Mouse (Mus musculus) lung, postnatal 0 days (tissue): ENCODE results near the gene Clrn2. TPM values are rescaled to one million over a fixed set of nuclear protein-coding genes. Genes with fewer than 3 reads are reported as not detected.

Source experiments
- ATAC-seq: fragments of 200-750 bp; cut with Nextera tagmentation; 2 replicates; pipeline ENCODE4 v1.8.0; 2017; ENCODE audit warnings: moderate library complexity
- DNase-seq: peaks from one replicate; pipeline ENCODE4 v3.0.0-alpha.2; 2016; ENCODE audit warnings: low spot score
- H3K27ac ChIP-seq: fragments of 300-500 bp; sonication (generic); 2 replicates; pipeline ENCODE4 v1.5.1; 2014; ENCODE audit warnings: antibody characterized with exemption, mild to moderate bottlenecking, low read length, mixed read lengths
- H3K27me3 ChIP-seq: fragments of 300-500 bp; sonication (generic); replicated peaks from 2 replicates; pipeline ENCODE4 v1.6.1; 2014; ENCODE audit warnings: low read length, mixed read lengths; ENCODE audit not compliant: insufficient read depth
- H3K36me3 ChIP-seq: fragments of 300-500 bp; sonication (generic); 2 replicates; pipeline ENCODE4 v1.6.1; 2014; ENCODE audit warnings: low read length, mixed read lengths; ENCODE audit not compliant: insufficient read depth
- H3K4me1 ChIP-seq: fragments of 300-500 bp; sonication (generic); 2 replicates; pipeline ENCODE4 v1.6.1; 2014; ENCODE audit warnings: antibody characterized with exemption, low read depth, low read length, mixed read lengths; ENCODE audit not compliant: insufficient read depth
- H3K4me2 ChIP-seq: fragments of 300-500 bp; sonication (generic); replicated peaks from 2 replicates; pipeline ENCODE4 v1.6.1; 2014; ENCODE audit warnings: low read depth, mild to moderate bottlenecking, low read length, moderate library complexity, mixed read lengths
- H3K4me3 ChIP-seq: fragments of 300-500 bp; sonication (generic); 2 replicates; pipeline ENCODE4 v1.5.1; 2014; ENCODE audit warnings: low read depth, low read length
- H3K9ac ChIP-seq: fragments of 300-500 bp; sonication (generic); replicated peaks from 2 replicates; pipeline ENCODE4 v1.6.1; 2014; ENCODE audit warnings: low read depth, mild to moderate bottlenecking
- H3K9me3 ChIP-seq: fragments of 300-500 bp; sonication (generic); 2 replicates; pipeline ENCODE4 v1.6.1; 2016; ENCODE audit warnings: low read length, mixed read lengths
- CTCF ChIP-seq: IDR thresholded peaks from 2 replicates; pipeline ENCODE4 v1.5.1; 2016; ENCODE audit warnings: antibody characterized with exemption, mild to moderate bottlenecking
- EP300 ChIP-seq: IDR thresholded peaks from 2 replicates; pipeline ENCODE4 v1.6.1; 2016; ENCODE audit warnings: antibody characterized with exemption, mild to moderate bottlenecking, control low read depth
- WGBS: fragments of 180-500 bp; shearing (Covaris S2); extraction: QIAGEN DNeasy Blood & Tissue Kit; methylation state at CpG from one replicate; pipeline ENCODE4 v1.1.7; 2014; 5-methylcytosine and 5-hydroxymethylcytosine counted together
- polyA plus RNA-seq: library from polyadenylated mRNA; unstranded; fragments of >200 nt; fragmentation: Nextera tagmentation; extraction: Ambion mirVana; gene quantifications from 2 replicates; pipeline ENCODE4 v1.2.1, GENCODE M21; 2015

Gene Clrn2
- polyA plus RNA-seq, 1 experiment from 2014 or later: not detected

DNA sequence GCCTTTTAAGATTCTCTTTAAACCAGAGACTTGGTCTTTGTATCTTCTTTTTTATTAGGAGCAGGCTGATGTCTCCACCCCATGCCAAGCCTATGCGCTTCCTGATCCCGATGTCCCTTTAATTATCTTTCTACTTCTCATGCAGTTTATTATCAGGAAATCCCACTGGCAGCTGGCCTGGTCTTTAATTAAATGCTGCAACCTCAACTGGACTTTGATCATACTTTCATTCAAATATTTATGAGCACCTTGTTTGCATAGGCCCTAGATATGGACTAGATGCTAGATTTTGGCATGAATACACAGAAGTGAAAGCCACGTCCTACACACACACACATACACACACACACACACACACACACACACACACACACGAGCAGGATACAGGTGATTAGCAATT, 38.2 kb downstream of the Clrn2 start:
- no peak overlapping the region for H3K27ac ChIP-seq
- 67% methylated on average over 4 of the region's 4 CpGs for WGBS
- H3K4me2 ChIP-seq: no peak overlapping the region

DNA sequence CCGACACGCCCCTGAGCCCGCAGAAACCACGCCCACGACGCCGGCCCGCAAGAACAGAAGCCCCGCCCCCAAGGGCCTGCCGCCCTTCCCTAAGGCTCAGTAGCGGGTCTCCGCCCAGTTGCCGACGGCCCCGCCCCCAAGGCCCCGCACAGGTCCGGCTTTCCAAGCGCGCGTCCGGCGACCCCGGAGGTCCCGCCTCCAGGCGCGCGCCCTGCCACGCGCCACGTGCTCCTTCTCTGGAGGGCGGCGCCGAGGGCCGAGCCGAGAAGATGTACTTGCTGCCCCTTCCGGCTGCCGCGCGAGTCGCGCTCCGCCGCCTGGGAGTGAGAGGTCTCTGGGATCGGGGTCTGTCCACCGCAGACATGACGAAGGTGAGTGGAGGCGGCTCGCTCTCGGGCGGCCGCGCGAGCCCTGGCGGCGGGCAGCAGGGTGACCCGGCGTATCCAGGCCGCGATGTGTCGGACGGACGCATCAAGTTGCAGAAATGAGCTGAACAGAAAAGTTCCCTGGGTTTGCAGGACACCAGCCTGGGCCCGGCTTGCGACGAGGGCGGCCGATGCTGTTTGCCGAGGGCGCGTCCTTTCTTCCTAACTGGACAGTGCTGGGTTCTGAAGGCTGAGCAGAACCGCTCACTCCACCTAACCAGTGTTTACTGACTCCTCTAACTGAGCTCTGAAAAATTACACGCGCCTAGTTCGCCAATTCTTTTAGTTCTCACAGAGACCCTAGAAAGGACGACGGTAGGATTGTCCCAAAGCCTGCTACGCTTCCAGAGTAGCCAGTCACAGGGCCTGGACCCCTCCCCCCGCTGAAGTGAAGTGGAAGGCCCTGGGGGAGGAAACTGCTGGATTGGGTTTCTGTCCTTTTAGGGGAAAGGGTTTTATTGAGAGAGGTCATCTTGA, 39.9 kb downstream of the Clrn2 start, which contains the start of gene Lap3:
Gene Lap3 (plus strand): TSS at position 184 of the 902 bp plus-strand sequence.
- Histone ChIP-seq H3K36me3 (peaks cover 7% of the 10 kb centered on the region; the same call in 1 of the 2 replicates), H3K27ac (peak within 1 kb of the TSS; percentile 67), H3K4me2 (peak within 1 kb of the TSS; percentile 85), H3K4me3 (peak within 1 kb of the TSS; percentile 62), H3K9me3 (no peaks in the 10 kb centered on the region), H3K4me1 (peaks cover 4% of the 10 kb centered on the region; the same call in 1 of the 2 replicates), H3K27me3 (no peaks in the 10 kb centered on the region), H3K9ac (peak within 1 kb of the TSS; percentile 67)
- under 1% methylated on average over 73 of the region's 78 CpGs for WGBS
- TF ChIP-seq EP300 (no peak), CTCF (peak; percentile 62)
- peak; percentile 97 for ATAC-seq
- peak; percentile 98 for DNase-seq

More for the DNA sequence above, 38.2 kb downstream of the Clrn2 start:
- ATAC-seq (no peak), DNase-seq (no peak)
- Histone ChIP-seq H3K27me3 (no peaks in the 10 kb centered on the region), H3K36me3 (no peaks in the 10 kb centered on the region), H3K9me3 (no peaks in the 10 kb centered on the region), H3K9ac (no peak overlapping the region), H3K4me3 (no peak overlapping the region), H3K4me1 (peaks cover 4% of the 10 kb centered on the region; the same call in 1 of the 2 replicates)
- TF ChIP-seq EP300 (no peak), CTCF (no peak)

DNA sequence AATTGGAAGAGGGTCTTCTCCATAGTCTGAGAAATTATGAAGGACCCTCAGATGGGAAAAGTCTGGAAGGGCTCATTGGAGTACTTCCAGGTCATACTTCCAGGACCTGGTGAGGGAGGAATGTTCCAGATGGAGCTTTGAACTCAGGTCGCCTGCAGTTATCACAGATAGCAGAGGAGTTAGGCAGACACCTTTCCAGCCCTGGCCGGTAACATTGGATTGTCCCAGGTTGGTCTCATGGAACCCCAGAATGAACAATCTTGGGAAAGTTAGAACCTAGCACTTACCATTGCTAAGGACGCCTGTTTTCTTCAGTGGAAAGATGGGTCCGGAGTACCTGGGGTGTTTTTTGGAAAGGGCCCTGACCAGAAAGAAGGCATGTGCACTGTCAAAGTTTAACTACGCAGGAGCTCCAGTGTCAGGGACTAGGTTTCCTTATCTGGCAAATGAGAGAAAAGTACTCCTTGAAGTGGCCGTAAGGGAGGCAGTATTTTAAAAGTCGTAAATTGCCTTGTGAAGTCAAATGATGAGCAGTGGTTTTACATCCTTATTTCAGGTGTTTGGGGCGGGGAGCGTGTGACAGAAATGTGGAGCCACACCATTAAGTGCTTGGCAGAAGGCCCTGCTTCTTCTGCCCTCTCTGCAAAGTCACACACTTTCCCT, 40.7 kb downstream of the Clrn2 start:
- Histone ChIP-seq H3K27me3 (no peaks in the 10 kb centered on the region), H3K27ac (peak overlapping the region; percentile 67), H3K4me3 (peak overlapping the region; percentile 62), H3K4me2 (peak overlapping the region; percentile 85), H3K36me3 (peaks cover 12% of the 10 kb centered on the region; the same call in 1 of the 2 replicates), H3K9ac (peak overlapping the region; percentile 67), H3K9me3 (no peaks in the 10 kb centered on the region), H3K4me1 (peaks cover 4% of the 10 kb centered on the region; the same call in 1 of the 2 replicates)
- no peak for ATAC-seq
- DNase-seq: peak; percentile 26
- no peak for TF ChIP-seq EP300
- TF ChIP-seq CTCF: no peak
- whole genome bisulfite sequencing: 45% methylated on average over 9 of the region's 9 CpGs

DNA sequence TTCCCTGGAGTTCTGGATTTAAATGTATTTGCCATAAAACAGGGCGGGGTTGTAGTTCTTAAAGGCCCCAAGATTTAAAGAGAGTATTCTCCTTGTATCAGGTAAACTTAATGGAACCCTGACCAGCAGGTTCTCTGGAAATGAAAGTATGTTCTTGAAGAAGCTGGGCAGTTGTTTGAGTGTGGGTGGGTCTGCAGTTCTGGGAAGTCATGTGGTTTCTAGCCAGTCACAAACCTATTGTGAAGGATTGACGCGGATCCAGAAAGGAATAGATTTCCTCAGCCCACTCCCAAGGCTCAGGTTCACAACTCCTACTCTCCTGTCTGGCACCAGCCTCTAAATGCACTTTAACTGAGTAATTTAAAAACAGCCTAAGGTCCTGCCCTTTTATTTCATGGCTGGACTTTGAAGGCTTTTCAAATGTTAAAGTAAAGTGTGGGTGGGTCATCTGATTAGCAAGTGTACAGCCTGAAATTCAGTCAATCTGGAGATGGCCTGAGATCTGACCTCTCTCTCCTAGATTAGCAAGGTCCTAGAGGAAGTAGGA, 42.0 kb downstream of the Clrn2 start:
- Histone ChIP-seq H3K9ac (no peak overlapping the region), H3K4me2 (peak overlapping the region; percentile 18; the same call in 1 of the 2 replicates), H3K36me3 (peaks cover 20% of the 10 kb centered on the region; the same call in 1 of the 2 replicates), H3K27ac (peak overlapping the region; percentile 26; the same call in 1 of the 2 replicates), H3K4me3 (no peak overlapping the region), H3K27me3 (no peaks in the 10 kb centered on the region), H3K4me1 (peaks cover 4% of the 10 kb centered on the region; the same call in 1 of the 2 replicates), H3K9me3 (no peaks in the 10 kb centered on the region)
- WGBS: 52% methylated on average over 3 of the region's 3 CpGs
- DNase-seq (peak; percentile 78), ATAC-seq (peak; percentile 9)
- TF ChIP-seq EP300: peak; percentile 57; the same call in 1 of the 2 replicates
- no peak for TF ChIP-seq CTCF

DNA sequence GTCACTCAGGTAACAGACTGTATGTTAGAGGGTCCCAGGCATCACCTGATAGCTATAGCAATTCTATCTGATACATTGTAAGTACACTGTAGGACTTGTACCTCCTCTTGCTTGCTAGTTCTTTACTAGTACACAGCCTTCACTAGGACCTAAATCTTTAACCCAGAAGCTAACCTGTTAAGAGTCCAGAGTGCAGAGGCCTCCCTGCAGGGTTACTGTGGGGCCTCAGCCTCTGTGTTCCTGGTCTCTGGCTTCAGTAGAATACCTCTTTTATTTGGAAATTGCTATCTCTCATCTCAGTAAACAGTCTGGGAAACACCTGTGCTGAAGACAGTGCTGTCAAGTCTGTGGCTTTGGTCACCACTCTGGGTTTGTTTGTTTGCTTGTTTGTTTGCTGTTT, 42.5 kb downstream of the Clrn2 start:
- ATAC-seq: no peak
- DNase-seq: no peak
- Histone ChIP-seq H3K4me3 (no peak overlapping the region), H3K4me2 (no peak overlapping the region), H3K27ac (peak overlapping the region; percentile 26; the same call in 1 of the 2 replicates), H3K27me3 (no peaks in the 10 kb centered on the region), H3K4me1 (peaks cover 4% of the 10 kb centered on the region; the same call in 1 of the 2 replicates), H3K9ac (no peak overlapping the region), H3K9me3 (no peaks in the 10 kb centered on the region), H3K36me3 (peaks cover 25% of the 10 kb centered on the region; the same call in 1 of the 2 replicates)
- TF ChIP-seq EP300 (no peak), CTCF (no peak)
